Mouse (Mus musculus) right cerebral cortex, postnatal 4 days (tissue): ENCODE measurements at regions not wholly inside any gene's neighbourhood (a gene's known extent, or its start where the extent isn't known, plus 50 kb on each side); places are given as distances from the start of the nearest gene placed in this dataset.

Experiments used
- DNase-seq: peaks from one replicate; pipeline ENCODE4 v3.0.0-alpha.2; 2022

DNA sequence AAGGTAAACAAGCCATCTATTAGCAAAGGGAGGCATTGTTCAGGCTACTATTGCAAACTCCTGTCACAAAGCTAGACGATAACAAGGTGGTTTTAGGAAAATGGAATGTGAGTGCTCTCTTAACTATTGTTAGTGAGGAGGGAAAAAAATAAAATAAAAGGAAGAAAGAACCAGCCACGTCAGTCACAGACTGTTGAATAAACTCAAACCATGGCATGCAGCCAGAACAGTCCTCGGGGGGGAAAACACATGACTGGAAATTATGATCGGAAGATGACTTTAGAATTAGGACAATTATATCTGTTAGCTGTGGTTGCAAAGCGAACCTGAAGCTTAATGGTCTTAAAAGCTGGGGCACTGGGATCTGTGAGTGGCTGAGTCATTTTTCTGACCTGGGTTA, 524.1 kb downstream of the Tbc1d22a start:
- no peak for DNase-seq

DNA sequence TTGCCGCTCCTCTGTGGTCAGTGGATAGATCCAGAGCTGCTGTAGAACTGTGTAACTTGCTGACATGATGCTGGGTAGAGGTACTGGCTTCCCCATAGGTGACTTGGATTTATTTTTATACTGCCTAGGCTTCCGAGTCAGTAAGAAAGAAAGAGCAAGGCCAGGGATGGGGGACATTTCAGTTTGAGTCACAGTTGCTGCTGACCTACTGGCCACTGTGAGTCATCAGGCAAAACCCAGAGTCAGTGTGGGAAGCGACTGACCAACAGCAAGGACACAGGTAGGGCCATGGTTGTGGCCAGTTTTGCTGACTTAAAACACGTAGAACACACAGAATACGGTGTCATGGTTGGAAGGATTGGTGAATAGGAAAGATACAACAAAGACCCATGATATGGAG, 524.5 kb downstream of the Tbc1d22a start:
- DNase-seq, result no peak

DNA sequence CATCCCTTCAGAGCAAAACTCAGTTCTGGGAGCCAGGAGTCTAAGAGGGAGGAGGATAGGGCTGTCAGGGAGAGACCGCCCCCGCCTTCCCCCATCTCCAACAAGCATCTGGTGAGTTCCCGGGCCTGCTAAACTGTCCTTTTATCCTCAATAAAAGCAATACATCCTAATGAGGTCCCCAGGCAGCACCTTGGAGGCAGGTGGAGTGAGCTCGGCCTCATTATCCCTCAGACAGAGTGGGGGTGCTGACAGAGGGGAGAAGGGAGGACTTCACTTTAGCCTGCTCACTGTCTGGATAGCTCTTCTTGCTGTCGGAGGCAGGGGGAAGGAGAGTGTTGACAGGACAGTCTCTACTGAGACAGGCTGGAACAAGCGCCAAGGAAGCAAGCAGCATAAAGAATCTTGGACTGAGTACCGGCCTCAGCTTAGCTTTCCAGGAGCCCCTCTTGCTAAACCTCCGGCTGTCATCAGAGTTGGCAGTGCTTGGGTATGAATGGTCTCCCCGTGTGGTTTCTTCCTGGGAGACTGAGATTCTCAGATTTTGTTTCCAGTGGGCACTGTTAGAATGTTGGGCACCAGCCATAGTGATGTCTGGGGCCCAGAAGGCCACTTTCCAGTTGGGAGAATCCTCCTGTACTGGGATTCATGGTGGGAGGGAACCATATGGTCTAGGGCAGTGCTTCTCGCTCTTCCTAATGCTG, 537.3 kb downstream of the Tbc1d22a start:
- peak; percentile 22 for DNase-seq

DNA sequence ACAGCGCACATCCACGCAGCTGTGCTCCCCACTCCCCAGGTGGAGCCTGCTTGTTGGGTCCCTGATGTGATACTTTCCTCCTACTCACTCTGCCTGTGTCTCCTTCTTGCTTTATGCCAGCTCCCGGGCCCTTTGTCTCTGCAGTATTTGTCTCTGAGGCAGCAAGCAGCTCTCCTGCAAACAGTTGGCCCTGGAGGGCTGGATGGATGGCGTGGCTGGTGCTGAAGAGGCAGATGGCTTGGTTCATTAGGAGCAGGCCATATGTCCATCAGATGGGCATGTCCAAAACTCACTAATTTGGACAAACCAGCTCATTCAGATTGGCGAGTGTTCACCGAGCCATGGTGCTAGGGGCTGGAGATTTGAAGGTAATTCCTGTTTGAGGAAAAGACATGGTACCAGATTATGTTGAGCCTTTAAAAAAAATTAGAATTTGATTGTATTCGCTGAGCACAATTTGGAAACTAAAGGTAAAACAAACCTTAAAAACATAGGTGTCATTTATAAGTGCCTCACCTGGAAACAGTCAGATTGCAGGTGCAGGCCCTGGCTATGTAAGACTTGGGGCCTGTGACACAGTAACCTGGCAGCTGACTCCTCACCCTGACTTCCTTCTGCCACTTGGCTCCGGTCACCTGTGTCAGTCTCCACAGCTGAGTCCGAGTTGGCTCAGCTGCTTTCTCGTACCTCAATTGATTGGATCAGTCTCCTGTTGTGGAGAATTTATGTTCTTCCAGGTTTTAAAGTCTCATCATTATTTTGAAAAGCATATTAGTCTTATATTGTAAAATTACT, 549.5 kb downstream of the Tbc1d22a start:
- DNase-seq, result no peak

DNA sequence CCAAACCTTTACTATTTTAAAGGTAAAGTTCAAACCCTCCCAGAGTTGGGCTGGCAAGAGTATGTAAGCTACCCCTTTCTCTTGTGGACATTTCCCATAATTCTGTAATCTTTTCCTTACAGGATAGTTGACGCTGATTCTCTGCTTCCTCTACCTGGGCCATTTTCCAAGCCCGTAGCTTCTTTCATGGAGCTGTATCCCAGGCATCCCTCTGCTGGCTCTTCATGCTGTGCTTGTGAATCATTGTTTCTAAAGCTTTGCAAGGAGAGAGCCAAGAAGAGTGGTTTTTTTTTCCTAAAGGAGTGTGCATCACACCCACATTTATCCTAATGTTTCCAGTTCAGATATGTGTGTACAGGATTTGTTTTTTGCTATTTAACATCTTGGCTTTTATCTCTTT, 553.4 kb downstream of the Tbc1d22a start:
- DNase-seq, result no peak

DNA sequence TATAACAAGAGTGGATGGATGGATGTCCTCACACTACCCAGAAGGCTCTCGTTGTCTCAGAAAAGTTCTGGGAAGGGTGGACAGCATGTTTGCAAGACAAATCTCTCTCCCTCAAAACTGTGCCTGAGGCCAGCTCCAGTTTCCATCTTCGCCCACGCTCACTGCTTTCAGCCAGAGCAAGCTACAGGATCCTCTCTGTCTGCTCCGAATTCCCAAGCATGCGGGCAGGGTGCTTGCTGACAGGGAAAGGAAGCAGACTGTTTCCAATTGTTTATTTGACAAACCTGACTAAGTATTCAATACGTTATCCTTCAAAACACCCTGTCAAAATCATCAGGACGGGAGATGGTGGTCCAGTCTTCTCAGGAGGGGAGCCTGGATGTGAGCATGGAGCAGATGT, 558.8 kb downstream of the Tbc1d22a start:
- no peak for DNase-seq

DNA sequence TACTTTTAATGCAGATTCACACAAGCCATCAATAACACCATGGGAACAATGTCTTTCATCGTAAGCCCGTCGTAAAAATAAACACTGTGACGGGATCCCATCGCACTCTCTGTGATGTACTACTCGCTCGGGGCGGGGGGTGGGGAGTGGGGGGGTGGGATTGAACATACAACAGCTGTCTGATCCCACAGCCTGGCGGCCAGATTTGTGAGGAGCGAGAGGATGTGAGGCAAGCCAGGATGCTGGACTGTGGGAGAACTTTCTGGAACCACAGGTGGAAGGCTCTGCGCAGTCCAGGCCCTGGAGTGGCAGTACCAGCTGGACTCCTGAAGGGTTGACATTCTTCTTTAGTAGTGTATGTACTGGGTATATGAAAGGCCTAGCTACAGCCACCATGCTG, 563.7 kb downstream of the Tbc1d22a start:
- no peak for DNase-seq

DNA sequence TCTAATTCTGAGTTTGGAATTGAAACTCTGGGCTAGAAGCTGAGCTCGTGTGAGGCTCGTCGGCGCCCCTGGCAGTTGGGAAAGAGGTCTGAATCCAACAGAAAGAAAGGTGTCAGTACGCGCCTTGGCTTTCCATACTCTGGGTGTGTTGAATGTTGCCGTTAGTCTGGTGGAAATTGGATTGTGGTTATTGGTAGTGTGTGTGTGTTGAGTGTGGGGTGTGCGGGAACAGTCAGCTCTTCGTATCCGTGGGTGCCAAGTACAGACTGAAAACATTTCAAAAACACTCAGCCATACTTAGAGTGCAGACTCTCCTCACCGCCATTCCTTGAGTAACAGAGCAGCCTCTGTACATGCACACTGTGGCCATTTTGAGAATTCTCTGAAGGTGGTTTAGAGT, 566.9 kb downstream of the Tbc1d22a start:
- peak; percentile 26 for DNase-seq

DNA sequence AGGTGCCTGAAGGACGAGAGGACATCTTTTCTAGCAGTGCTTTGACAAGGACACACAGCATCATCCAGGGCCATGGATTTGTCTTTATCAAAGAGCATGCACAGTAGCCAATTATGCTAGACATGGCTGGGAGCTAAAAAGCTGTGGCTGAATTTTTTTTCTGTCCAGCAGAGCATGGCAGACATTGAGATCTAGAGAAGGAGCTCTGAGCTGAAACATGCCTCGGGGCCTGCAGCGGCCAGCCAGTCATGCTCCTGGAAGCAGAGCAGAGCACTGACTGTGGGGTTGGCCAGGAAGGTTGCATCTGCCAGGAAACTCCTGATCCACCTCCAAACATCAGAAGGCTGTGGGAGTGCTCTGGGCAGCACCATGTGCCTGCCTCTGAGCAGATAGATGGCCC, 580.5 kb downstream of the Tbc1d22a start:
- no peak for DNase-seq

DNA sequence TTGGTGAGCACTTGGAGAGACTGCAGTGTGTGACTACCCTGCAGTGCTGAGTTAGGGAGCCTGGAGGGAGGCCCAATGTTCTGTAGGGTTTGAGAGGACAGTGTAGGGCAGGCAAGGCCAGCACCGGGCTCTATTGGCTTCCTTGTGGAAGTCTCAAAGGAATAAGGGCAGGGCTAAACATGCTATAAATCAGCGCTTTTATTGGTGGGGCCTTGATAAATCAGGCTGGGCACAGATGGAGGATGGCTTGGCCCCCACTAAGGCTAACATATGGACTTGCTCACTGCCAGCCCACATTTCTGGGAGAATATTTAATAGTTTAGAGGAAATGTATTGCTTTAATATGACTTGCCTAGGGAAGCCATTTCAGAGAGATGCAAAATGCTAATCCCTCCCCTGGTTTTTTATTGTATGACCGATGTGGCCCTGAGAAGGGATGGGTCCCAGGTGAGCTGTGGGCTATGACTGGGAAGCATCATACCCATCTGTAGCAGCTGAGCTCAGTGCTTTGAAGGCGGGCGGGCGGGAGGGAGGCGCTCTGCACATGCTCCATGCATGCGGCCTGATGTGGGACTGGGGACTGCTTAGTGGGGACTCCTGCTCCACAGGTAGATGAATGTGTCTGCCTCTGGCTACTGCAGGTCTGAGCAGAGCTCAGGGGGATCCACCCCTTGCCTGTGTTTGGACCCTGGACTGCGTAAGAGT, 584.4 kb downstream of the Tbc1d22a start:
- DNase-seq, result no peak

DNA sequence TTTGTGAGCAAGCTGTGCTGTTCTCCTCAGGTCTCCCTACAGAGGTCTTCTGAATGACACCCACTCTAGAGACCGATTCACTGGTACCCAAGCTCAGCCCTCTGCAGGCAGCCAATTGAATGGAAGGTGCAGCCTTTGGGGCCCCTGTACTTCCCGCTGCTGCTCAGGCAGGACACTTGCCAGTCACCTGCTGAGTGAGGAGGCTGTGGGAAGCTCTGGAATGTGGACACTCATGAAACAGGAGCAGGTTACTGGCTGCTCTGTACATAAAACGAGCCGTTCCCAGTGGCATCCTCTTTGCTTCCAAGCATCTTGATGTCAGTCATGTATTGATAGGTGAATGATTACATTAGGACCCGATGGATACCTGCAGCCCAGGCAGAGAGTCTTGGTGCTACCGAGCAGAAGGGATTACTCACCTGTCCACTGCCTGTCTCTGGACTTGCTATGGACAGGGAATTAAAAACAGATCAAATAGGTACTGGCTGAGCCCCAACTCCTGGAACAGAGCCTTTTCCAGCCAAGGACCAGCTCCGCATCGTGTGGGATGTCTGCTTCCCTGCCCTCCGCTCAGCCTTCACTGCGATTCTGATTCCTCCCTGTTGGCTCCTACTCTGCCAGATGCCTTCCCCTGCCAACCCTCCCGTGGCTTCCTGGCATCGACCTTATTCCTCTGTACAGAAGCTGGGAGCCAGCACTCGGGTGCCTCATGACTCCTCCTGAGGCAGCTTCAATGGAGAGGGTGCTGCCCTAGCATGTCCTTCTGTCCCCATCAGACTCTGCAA, 593.2 kb downstream of the Tbc1d22a start:
- DNase-seq, result no peak

DNA sequence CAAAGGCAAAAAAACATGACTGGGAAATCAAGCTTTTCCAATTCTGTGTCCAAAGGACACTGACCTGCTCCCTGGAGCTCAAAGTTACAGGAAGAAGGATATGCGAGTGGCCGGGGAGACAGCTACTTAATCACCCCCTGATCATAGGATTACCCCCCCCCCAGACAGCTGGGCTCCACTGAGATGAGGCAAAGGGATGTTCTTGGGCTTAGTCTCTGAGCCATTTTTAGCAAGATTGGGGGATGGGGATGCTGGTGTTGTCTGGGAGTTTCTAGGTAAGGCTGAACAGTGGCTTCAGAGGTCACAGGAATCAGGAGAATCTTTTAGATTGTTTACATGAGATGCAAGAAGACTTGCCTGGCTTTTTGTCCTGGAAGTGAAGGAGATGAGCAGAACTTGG, 597.6 kb downstream of the Tbc1d22a start:
- DNase-seq, result no peak

DNA sequence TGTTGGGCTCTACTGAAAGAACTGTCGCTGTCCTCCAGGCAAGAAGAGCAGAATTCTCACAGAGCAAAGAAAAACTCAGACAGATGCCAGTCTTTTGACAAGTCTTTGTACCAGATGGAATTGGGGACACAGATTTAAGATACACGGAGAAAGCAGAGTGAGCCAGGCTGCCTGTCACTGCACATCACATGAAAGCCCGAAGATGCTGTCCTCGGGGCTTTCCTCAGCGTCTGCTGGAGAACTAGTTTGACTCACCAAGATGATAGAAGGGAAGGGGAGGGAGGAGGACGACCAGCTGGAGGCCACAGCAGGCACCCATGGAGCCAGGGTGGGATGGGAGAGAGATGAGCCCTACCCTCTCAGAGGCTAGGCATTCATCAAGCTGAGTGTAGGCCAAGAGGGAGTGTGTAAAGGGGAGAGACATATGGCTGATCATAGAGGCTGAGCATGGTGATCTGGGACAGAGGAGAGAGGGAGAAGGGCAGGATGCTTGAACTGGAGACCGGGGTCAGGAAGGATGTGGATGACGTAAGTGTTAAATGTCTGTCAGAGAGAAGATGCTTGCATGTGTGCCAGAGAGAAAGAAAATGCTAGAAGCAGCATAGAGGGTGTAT, 600.7 kb downstream of the Tbc1d22a start:
- peak; percentile 14 for DNase-seq

DNA sequence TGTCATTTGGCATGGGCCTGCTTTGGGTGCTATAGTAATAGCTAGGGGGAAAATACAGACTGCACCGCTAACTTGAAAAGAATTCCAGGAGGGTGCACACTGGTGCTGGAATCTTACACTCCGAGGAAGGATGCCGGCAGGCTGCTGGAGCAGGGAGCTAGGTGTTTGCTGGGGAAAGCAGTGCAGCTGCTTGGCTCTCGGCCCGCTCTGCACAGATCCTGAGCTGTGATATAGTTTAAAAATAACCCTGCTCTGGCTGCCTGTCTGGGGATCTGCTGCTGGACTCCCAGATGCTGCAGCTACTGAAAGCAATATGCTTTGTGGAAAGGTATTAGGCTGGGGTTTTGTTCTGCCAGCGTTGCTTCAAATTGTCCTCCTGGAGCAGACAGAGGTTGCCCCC, 621.7 kb downstream of the Tbc1d22a start:
- peak; percentile 53 for DNase-seq

DNA sequence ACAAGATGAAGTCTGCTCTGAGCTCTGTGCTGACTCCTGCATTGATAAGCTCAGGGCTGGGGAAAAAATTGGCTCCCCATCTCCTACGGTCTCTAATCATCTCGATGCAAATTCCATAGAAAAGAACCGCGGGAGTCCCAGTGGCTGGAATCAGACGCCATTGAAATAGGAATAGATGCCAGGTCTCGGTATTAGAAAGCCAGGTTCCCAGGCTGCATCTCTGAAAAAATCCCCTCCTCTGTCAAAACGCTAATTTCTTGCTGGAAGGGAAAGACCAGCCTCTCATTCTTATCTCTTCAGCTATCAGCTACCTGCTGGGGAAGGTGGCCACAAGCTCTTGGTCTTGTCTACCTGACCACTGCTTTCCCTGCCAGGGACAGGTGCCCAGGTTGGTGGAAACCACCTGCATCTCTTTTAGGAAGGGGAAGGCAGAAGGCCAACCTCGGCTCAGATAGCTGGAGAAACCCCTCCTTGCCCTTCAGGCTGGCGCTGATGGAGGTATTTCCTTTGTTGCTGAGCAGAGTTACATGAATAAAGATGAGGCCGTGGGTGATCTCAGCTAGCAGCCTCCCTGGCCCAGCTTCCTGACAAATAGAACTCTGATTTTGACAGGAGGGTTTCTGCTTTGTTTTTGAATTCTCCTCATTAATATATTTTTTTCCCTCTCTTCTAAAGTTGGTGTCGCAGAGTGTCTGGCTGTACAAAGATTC, 638.1 kb downstream of the Tbc1d22a start:
- DNase-seq, result no peak

DNA sequence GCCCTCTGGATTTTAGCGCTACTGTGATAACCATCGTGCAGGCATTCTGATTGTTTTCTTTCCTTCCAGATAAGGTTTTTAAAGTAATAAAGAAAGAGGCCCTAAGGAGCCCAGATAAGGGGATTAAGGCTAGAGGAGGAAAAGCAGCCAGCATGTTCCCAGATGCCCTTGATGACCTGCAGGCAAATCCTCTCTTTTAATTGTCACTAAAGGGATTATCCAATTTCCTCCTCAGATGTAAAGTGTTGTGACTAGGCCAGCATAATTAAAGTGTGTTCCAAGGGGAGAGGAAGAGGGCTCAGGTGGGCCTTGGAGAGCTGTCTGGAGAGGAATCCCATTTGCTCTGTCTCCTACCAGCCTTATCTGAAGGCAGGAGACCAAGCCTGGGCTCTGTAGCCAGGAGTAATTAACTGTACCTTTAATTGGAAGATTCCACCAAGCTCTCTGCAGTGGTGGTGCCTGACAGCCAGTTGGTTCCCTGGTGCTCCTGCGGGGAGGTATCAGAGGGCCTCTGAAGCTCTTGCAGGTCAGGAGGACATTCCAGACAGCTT, 644.2 kb downstream of the Tbc1d22a start:
- DNase-seq, result no peak

DNA sequence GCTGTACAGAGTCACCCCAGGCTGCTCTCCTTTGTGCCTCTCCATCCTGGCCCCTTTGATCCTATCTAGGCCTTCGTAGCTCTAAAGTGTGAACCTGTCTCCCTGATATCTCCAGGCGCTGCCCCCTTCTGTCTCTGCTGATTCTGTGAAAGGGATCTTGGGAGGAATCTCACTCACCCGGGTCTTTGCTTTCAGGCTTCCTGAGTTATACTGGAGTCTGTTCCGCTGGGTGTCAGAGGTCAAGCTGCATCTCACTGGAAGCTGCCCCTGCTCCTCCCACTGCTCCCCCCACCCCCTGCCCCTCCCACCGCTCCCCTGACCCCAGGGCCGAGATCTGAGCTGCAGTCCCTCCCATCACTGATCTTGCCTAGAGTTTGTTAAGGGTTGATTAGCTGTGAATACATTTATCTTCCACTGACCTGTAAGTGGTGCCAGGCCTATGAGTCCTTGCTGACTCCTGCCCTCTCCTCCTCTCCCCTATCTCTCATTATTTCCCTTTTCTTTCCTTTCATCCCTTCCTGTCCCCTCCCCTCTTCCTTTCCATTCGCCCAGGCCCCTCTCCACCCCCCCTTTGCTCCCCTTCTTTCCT, 661.6 kb downstream of the Tbc1d22a start:
- no peak for DNase-seq

DNA sequence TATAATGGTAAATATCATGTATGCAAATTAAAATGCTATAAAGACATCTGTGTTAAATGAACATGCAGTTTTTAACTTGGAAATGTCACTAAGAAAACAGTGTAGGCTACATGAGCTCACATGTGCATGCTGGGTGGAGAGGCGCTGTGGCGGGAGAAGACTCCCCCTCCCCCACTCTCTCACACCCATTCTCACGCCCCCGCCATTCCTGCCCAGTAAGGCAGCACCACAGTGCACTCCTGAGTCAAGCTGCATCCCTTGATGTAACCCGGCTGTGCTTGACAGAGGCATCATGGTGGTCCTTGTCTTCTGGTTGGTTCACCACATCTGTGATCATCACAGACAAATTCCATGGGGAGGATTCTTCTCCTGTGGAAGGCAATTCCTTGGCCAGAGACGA, 647.1 kb upstream of the Fam19a5 start:
- no peak for DNase-seq

DNA sequence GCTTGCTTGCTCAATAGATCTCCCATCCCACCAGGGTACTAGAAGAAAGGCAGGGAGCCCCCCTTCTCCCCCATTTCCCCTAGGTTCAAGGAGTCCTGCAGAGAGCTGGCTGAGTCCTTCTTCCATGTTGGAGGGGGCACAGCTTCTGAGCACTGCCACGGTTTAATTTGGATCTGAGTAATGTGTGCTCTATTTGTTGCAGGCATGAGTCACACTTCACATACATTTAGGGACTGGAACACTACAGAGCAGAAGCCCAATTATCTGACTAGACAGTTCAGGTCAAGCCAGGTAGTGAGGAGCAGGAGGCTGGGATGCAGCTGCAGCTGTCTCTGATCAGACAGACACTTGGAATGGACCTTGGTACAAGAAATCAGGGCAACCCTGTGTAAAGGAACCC, 644.1 kb upstream of the Fam19a5 start:
- no peak for DNase-seq

DNA sequence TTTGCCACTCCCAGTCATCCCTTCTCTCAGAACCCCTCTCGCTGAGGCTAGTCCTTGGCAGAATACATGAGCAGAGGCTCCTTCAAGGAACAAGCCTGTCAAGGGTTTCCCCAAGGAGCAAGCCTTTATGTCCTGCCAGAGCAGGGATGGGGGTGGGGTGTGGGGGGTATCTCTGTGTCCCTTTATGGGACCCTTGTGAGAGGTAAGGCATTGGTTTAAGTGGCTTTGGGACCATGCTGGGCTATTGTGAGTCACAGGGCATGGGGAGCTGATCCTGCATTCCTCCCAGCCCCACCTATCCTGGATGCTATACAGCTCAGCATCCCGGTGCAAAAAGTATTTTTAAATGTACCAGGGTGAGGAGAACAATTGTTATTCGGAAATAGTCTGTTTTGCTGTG, 641.1 kb upstream of the Fam19a5 start:
- DNase-seq, result no peak

DNA sequence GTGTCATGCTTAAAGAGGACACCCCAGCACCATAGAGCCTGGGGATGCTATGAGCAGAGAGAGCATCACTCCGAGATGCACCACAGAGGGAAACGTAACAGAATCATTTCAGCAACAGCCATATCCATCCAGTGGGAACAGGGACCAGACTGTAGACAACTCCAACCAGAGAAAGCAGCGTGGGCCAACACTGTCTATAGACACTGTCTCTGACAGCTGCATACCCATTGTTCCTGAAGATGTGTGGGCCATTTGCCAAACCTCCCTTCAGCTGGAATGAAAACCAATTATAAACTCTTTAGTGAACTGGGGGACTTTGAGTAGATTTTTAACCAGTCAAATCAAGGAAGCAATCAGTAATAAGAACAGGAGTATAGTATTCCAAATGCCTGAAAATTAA, 630.8 kb upstream of the Fam19a5 start:
- DNase-seq, result no peak
